Mouse (Mus musculus): ENCODE data around the gene Cyba.

DNA sequence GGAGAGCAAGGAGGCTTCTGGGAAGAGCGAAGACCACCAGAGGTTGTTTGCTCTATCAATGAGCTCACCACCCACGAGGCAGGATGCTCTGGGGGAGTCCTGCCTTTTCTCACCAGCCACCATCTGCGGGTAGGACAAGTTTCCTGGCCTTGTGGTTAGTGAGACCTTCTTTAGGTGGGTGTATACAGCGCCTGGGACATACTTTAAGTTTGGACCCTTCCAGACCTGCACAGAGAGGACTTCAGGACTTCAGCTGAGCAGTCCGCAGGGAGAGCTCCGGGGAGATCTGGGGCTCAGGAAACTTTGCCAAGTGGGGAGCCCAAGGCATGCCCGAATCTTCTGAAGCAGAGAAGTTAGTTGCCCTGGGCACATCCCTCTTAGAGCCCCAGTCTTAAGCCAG is 27.3 kb upstream of the Cyba start:
- TF ChIP-seq CTCF (IDR thresholded peaks at IDR 0.05; ENCODE audit: borderline replicate concordance, insufficient read depth, low read length) (no peak), POLR2A (IDR thresholded peaks at IDR 0.05; ENCODE audit: low read depth, low read length) (no peak)

Measured in embryonic fibroblast, embryonic 13.5 days (primary cell).